Mouse (Mus musculus) thymus, postnatal 25 days (tissue): Measurements from ENCODE around the gene Gm3642.
"Not testable (repeated sequence)": the region's sequence is repeated elsewhere in the genome, so short reads cannot be mapped to it uniquely, and the experiment has no call there.

ENCODE experiments used
- DNase-seq: peaks from one replicate; pipeline ENCODE4 v3.0.0; 2022

The Gm3642 gene

GRCm38 (mm10) chr14:6840211-6840610 lies at the start of gene Gm3642:
Gm3642 (minus strand) TSS chr14:6840311.
- not testable (repeated sequence) for DNase-seq

GRCm38 (mm10) chr14:6889521-6890012 lies 49.5 kb upstream of the Gm3642 start, which contains the start of gene Gm3667:
Gm3667 (minus strand) TSS chr14:6889962.
- not testable (repeated sequence) for DNase-seq

GRCm38 (mm10) chr14:6888811-6889210 lies 48.7 kb upstream of the Gm3642 start:
- not testable (repeated sequence) for DNase-seq

GRCm38 (mm10) chr14:6823297-6823696 lies 16.8 kb downstream of the Gm3642 start:
- DNase-seq = not testable (repeated sequence)
